Comparison of ENCODE assay signal across 20 mouse cellular contexts in genomic region chr10:87449368-87449767, GRCm38 (mm10). TPM values are rescaled to one million over a fixed set of nuclear protein-coding genes. Genes with fewer than 3 reads are reported as not detected.
"Had no signal": no experiment of that assay in that cellular context is flagged by ENCODE, and none has a peak within 500 bp of the region (broad histone marks: within the 10 kb centered on the region; RNA-seq: fewer than 3 reads in every experiment).

No protein-coding gene starts in this region.

- H3K9ac ChIP-seq: lung, embryonic 14.5 days; midbrain, embryonic 12.5 days; neural tube, embryonic 13.5 days; neural tube, embryonic 15.5 days had no signal

- H3K4me3 ChIP-seq: midbrain, embryonic 12.5 days; myocyte; neural tube, embryonic 13.5 days; neural tube, embryonic 15.5 days had no signal

- H3K36me3 ChIP-seq: midbrain, embryonic 12.5 days; neural tube, embryonic 13.5 days; neural tube, embryonic 15.5 days had no signal

- H3K27ac ChIP-seq: neural tube, embryonic 13.5 days; neural tube, embryonic 15.5 days had no signal

- H3K4me2 ChIP-seq: lung, embryonic 14.5 days; midbrain, embryonic 12.5 days; neural tube, embryonic 13.5 days; neural tube, embryonic 15.5 days had no signal

- H3K27me3 ChIP-seq: midbrain, embryonic 12.5 days; neural tube, embryonic 13.5 days; neural tube, embryonic 15.5 days had no signal

- H3K9me3 ChIP-seq: midbrain, embryonic 12.5 days; neural tube, embryonic 13.5 days; neural tube, embryonic 15.5 days had no signal

- DNase-seq: lung, adult 18-20 months; lung, embryonic 14.5 days; lung, postnatal 10 days; lung, postnatal 4 days; retina, postnatal 1 day; right cerebral cortex, adult 18-20 months; right cerebral cortex, postnatal 25 days; right cerebral cortex, postnatal 4 days; spleen, adult 18-20 months; thymus, adult 18-20 months; thymus, postnatal 14 days; thymus, postnatal 36 days had no signal

- ATAC-seq: midbrain, embryonic 16.5 days had no signal

RNA-seq across cellular contexts. Expression of gene Ascl1, which starts 44.1 kb away (rescaled TPM):
- total RNA-seq: megakaryocyte, adult 5-6 weeks; megakaryocyte-erythroid progenitor cell, adult 5-6 weeks had no signal
- polyA plus RNA-seq: liver, embryonic 16.5 days; myocyte had no signal
